Mouse (Mus musculus): ENCODE results near the gene Plppr2. TPM values are rescaled to one million over a fixed set of nuclear protein-coding genes. Genes with fewer than 3 reads are reported as not detected.

Plppr2 gene
- total RNA-seq, 2 experiments from 2014 or later, result 19.4 to 22.3 TPM

DNA sequence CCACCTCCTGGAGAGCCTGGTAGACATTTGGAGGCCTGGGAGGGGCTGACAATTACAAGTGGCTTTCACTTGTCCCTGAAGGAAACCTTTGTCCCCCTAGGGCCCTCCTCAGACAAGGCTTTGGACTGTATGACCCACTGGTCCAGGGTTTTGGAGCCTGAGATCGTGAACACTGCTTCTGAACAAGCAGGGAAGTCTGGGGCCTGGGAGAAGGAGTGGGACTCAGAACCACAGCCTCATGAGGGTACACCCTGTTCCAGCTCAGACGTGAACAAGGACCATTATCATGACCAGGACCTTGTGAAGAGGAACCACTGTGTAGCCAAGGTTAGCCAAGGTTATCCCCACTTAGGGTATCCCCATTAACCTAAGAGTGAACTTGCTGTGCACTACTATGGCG, 7.6 kb upstream of the Plppr2 start:
- no peak for DNase-seq (ENCODE audit: low spot score in 2 of 2)

DNA sequence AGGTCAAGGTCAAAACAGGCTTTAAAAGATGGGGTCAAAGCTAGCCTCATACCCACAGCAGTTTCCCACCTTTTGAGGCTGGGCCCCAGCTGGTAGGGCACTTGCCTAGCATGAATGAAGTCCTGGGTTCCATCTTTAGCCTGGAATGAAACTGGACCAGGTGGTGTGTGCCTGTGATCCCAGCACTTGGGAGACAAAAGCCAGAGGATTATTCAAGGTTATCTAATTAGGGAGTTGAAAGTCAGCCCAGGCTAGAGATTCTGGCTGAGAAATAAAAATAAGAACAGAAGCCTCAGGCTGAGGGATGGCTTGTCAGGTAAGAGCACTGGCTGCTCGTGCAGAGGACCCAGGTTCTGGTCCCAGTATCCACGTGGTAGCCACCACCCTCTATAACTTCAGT, 4.8 kb upstream of the Plppr2 start:
- no peak for DNase-seq (ENCODE audit: low spot score in 2 of 2)

DNA sequence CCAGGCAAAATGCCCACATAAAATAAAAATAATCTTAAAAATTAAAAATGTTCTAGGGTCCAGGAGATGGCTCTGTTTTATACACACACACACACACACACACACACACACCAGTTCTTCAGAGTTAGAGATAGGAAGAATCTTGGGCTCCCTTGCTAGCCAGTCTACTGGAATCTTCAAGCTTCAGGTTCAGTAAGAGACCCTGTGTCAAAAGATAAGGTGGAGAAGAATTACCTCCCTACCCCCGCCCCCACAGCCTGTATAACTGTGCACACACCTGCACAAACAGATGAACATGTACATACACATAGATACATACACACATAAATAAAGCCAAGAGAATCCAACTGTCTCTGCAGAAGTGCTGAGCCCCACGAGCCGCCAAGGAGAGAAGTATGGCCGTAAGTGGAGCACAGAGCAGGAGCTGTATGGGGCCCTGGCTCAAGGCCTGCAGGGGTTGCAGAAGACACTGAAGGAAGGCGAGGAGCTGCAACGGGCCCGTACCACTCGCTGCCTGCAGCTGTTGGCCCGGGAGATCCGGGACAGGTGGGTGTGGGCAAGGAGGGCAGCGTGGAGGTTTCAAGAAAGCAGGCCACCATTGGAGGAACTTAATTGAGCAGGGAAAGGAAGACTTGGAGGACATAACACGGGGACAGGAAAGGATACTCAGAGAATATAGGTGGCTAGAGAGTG, 4.2 kb upstream of the Plppr2 start:
- no peak for DNase-seq (ENCODE audit: low spot score in 2 of 2)

DNA sequence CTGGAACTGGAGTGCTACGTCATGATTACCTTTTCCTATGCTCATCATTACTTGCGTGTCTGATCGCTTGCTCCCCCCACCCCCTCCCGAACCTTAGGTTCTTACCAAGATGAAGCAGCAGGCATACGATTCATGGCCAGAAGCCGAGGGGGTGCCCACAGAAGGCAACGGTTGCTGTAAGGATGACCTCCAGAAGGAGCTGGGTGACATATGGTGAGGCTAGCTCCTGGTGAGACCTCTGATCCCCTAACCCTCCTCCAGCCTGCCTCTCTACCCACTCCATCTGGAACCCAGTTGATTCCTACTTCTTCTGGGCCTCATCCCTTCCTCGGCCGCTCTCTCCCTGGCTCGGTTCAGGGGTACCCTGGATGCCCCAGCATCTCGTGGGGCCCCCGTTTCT, 2.8 kb upstream of the Plppr2 start:
- DNase-seq (ENCODE audit: low spot score in 2 of 2), result no peak

DNA sequence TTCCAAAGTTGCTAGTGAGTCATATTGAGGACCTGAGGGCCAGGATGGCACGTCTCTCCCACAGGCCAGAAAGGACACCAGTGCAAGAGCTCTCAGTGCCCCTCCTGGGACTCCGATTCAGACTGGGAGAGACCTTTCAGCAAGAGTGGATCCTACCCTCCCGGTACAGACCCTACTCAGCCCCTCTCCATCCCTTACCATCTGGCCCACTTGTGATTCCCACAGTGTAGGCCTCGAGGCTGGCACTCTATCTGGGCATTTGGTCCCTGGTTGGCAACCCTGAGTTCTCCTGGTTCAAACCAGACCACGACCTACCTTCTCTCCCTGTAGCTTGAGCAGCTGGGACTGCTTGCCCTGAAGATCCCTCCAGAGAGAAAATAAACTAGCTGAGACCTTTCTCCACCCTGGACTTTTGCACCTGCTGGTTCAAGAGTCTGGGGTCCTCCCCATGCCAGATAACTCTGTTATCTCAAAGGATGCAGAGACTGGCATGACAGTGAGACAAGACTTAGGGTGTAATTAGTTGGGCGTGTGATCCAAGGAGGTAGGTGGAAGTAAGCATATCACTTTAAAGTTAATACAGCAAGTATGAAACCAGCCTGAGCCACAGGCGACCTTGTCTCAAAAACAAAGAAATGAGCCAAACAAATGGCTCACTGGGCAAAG, 1.2 kb upstream of the Plppr2 start:
- DNase-seq (ENCODE audit: low spot score in 2 of 2), result no peak

DNA sequence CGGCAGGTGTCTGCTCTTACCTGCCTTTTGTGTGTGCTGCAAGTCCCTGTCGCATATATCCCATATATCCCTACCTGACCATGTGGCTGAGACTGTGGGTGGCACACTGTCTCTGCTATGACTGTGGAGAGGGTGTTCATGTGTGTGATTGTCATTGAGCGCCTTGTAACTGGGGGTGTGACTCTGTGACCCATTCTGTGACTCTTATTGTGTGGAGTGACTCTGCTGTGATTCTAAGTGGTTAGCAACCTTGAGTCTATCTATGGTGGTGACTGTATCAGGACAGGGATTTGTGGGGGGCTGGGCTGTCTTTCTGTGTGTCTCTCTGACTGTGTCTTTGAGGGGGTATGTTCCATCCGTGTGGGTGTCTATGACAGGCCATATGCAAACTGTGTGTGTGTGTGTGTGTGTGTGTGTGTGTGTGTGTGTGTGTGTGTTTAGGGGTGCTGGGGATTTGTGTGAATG, 910 bp downstream of the Plppr2 start:
- DNase-seq (ENCODE audit: low spot score in 2 of 2), result no peak

DNA sequence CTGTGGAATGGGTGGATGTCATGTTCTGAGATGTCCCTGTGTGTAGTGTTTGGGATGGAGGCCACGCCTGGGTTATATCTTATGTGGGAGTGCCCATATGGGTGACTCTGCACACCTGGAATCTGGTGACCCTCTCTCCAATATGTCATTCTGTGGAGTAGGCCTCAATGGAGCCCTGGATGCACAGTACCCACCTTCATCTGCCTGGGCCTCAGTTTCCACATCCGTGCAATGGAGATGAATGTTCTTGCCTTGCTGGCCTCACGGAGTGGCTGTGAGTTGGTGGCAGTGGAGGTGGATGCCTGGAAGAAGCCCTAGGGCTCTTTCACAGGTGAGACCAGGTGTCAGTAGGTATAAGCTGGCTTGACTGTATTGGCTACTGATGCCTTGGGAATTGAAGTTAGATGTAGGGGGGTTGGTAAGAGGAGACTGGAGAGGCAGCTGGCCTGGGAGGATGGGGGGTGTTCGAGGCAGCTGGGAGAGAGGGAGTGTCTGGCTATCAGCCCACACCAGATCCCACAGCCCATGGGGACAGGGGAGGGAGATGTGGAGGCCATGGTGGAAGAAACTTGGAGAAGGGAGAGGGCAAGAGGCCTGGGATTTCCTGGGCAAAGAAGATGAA, 1.5 kb downstream of the Plppr2 start:
- DNase-seq (ENCODE audit: low spot score in 2 of 2), result no peak

DNA sequence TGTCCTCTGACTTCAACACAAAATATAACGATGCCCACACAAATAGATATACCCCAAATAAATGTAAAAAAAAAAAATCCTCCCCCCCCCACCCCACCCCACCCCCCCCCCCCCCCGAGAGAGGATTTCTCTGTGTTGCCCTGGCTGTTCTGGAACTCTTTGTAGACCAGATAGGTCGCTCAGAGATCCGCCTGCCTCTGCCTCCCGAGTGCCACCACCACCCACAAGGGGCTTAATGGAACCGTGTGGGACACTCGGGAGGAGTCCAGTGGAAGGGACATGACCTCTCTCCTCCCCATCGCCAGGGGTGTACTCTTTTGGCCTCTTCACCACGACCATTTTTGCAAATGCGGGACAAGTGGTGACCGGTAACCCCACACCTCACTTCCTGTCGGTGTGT, 6.2 kb downstream of the Plppr2 start:
- DNase-seq (ENCODE audit: low spot score in 2 of 2), result no peak

DNA sequence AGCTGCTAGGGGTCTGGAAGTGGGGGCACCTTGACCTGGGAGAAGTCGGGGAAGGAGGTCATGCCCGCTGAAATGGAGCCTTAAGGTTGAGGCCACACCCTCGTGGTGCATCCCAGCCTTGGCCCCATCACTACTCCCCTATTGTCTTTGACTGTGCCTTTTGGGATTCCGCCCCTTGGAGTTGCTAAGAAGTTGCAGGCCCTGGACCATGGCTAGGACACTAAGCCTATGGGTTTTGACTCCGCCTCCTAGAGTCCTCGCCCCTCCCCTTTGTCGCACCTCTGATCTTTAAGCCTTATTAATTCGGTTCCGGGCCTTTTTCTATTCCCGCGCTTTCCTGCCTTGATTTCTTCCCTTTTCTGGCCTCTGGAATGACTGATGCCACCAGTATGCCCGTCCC, 6.8 kb downstream of the Plppr2 start:
- DNase-seq (ENCODE audit: low spot score in 2 of 2), result no peak

DNA sequence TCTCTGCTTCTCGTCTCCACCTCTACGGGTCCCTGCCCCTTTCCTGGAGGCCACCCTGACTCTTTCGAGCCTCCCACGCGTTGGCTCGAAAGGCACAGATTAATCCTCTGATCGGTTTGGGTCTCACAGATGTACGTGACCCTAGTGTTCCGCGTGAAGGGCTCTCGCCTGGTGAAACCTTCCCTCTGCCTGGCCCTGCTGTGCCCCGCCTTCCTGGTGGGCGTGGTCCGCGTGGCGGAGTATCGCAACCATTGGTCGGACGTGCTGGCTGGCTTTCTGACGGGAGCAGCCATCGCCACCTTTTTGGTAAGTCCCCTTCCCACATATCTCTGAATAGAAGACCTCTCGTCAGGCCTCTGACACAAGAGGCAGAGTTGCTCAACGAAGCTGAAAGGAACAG, 7.4 kb downstream of the Plppr2 start:
- no peak for DNase-seq (ENCODE audit: low spot score in 2 of 2)

DNA sequence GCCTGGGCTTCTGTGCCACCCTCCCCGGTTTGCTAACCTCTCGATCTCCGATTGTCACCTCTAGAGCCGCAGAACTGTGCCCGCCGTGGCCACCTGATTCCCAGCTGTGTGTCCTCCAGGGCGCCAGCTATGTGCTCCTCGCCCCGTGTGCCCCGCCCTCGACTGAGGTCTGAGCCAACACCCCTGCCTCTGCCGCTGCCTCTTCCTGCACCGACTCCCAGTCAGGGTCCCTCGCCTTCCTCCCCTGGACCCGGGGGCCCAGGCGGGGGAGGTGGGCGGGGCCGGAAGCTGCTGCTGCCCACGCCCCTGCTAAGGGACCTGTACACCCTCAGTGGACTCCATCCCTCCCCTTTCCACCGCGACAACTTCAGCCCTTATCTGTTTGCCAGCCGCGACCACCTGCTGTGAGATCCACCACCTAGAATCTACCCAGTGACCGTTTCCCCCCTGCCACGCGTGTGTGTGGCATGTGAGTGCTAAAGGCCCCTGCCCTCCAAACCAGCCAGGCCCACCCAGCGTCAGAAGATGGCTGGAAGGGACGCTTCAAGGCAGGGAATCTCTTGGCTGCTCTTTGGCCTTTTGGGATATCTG, 10.8 kb downstream of the Plppr2 start:
- no peak for DNase-seq (ENCODE audit: low spot score in 2 of 2)

DNA sequence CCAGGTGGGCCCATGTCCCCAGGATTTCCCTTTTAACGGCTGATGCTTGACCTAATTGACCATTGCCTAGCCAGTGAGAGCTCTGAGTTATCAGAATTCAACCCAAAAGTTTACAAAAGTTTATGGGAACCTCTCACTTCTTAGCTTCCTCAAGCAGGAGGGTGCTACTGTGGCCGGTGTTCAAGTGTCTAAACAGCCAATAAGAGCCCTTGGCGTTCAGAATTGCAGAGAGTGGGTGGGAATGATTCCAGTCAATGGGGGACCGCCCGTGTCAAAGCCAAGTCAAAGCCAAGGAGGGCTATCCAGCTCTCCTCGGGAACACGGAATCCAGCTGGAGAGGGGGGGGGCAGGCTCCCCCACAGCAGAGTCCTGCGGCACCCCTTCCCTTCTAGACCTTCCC, 11.3 kb downstream of the Plppr2 start:
- DNase-seq (ENCODE audit: low spot score in 2 of 2), result no peak

DNA sequence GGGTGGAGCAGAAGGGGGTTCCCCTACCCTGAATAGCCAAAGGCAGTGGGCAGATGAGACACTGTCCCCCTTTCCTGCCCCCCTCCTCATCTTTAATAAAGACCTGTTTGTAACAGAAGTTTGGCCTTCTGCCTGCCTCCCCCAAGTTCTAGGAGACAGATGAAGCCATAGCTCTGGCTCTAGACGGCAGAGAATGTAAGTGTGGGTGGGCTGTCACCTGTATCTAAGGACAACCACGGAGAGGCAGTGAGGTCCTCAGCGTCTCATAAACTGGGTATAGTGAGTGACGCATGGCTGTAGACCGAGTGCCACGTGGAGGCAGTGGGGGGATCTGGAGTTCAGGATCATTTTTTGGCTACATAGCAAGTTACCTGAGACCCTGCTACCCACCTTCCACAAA, 12.0 kb downstream of the Plppr2 start:
- DNase-seq (ENCODE audit: low spot score in 2 of 2), result no peak

DNA sequence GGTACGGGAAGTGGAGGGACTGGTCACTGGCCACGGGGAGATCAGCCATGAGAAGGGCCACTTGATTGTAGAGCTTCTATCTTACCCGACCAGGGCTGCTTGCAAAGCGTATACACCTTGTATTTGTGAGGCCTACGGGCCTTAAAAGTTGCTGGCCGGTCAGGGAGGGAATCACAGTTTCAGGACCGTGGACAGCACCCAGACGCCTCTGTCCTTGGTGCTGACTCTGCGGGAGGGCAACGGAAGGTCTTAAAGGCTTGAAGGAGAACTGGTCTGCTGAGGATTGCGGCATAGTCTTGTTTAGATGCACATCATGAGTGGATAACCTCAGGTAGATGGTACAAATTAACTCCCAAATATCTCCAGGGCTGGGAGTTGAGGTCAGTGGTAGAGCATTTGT, 13.5 kb downstream of the Plppr2 start:
- peak; percentile 78 to 83 for DNase-seq (ENCODE audit: low spot score in 2 of 2)

DNA sequence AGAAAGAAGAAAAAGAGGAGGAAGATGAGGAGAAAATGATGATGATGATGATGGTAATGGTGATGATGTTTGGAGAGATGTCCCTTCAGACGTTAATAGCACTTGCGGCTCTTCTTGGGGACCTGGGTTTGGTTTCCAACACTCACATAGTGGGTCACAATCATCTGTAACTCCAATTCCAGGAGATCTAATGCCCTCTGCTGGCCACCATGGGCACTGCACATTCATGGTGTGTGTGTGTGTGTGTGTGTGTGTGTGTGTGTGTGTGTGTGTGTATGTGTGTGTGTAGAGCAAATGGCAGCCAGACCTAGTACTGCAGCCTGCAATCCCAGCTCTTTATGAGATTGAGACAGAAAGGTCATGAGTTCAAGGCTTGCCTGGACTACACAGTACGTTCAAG, 15.1 kb downstream of the Plppr2 start:
- no peak for DNase-seq (ENCODE audit: low spot score in 2 of 2)

DNA sequence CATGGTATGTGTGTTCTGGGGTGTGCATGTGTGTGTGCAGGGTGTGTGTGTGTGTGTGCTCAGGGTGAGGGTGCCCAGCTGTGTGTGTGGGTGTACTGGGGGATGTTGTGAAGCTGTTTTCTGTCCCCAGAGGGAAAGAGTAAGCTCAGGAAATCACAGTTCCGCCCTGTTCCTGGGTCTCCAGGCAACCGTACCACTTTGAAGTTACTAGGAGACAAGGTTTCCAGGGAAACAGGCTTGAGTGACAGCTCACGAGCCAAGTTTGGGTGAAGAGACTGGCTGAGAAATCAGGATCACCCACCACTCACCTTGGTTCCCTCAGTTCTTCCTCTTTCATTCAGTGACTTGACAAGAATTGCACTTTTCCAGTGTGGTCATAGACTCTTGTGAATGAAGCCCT, 16.8 kb downstream of the Plppr2 start:
- DNase-seq (ENCODE audit: low spot score in 2 of 2), result no peak

DNA sequence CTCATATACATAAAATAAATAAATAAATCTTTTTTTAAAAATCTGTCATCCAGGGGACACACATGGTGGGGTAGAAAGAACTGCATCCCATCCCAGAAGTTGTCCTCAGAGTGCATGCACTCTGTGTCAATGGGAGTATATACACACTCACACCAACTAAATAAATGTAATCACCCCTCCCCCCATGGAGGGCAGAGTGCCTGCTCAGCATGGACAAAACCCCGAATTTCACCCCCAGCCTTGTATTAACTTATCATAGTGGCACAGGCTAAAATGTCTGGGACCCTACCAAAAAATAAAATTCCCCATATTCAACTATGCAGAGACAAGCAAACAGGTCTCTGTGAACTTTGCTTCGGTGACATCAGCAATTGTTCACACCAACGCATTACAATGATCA, 17.8 kb downstream of the Plppr2 start:
- DNase-seq (ENCODE audit: low spot score in 2 of 2), result no peak

DNA sequence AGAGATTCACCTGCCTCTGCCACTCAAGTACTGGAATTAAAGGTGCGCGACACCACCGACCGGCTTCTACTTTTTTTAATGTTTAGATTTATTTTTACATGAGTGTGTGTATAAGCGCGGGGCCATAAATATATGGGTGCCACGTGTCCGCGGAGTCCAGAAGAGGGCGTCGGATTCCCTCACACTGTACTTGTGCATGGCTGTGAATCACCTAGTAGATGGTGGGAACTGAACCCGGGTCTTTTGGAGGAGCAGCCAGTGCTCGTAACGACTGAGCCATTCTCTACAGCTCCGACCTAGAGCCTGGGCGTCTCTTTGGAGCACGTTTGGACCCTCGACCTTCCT, 18.4 kb downstream of the Plppr2 start:
- no peak for DNase-seq (ENCODE audit: low spot score in 2 of 2)

DNA sequence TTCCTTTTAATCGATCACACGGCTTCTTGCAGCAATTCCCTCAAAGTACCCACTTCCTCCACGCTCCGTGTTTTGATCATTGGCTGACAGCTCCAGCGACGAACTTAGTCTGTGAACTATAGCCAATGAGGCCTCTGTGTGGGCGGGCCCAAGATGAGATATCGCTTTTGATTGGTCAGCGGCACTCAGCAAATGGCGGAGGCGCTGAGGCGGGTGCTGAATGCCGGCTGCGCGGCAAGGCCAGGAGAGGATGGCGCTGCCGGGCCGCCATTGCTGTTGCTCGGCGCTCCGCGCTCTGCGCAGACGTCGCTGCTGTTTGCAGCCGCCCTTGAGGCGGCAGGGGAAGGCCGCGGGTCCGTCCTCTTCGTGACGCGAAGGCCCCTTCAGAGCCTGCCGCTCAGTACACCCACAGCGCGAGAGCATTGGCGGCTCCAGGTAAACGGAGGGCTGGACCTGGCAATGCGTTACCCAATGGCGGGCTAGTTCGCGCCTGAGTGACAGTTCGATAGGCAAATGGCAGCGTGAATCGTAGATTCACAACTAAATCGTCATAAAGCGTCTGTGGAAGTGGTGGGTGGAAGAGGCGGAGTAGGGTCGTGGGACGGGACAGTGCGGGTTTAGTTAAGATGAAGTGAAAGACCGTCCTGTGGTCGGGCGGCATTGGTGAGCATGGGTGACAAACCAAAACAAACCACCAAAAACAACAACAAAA, 18.9 kb downstream of the Plppr2 start, which contains the start of gene Swsap1:
Gene Swsap1, plus strand, starts transcription at position 186 of the 712 bp plus-strand sequence.
- peak; percentile 93 to 95 for DNase-seq (ENCODE audit: low spot score in 2 of 2)

DNA sequence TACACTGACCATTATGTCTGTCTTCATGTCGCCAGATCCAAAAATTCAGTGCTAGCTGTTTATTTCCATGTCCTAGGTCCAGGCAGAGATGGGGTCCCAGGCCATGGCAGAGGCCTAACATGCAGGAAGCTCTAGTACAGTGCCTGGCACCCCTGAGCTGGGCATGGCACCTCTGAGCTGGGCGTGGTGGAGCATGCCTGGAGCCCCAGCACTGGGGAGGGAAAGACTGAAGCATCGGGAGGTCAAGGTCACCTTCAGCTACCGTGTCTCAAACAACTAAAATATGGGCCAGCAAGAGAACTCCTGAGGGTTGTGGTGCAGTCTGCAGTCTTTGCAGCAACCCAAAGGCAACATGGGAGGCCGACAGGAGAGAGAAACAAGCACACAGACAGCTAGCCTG, 21.5 kb downstream of the Plppr2 start:
- no peak for DNase-seq (ENCODE audit: low spot score in 2 of 2)

DNA sequence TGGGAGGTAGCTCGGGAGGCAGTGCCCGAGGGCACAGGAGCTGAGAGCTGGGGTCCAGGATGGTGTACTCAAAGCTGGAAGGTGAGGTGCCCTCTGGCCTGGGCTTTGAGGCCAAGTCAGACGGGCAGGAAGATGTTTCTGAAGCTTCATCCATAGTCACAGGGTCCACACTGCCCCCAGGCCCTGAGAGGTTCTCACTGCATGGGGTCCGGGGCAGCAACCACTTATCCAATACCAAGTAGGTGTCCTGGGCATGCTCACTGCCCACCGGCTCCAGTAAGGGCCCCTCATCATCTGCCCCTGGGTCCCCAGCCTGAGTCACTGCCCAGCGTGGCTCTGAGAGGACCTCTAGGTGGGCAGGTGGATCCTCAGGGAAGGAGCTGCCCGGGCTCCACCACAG, 22.4 kb downstream of the Plppr2 start:
- DNase-seq (ENCODE audit: low spot score in 2 of 2), result no peak

DNA sequence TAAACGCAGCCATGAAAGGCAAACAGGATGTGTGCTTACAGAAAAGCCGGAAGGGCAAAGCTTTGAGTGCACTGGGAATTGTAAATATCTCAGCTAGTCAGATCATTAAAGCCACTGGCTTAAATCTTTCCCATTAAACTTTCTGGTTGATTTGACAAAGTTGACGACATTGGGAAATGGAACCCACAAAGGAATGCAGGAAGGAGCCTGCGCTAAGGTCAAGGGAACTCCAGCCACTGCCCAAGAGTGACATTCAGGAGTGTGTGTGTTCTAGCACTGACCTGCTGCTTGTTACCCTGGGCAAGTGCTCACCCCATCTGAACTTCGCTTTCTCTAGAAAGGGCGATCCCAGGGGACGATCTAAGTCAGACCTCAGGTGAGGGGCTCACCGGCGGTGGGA, 23.3 kb downstream of the Plppr2 start:
- DNase-seq (ENCODE audit: low spot score in 2 of 2), result no peak
